Mouse (Mus musculus) monocyte, adult 5-6 weeks (primary cell): ENCODE measurements around the gene Nmb. TPM values are rescaled to one million over a fixed set of nuclear protein-coding genes. Genes with fewer than 3 reads are reported as not detected.
"Not testable (repeated sequence)": the region's sequence is repeated elsewhere in the genome, so short reads cannot be mapped to it uniquely, and the experiment has no call there.

Experiments
- ATAC-seq: fragments of 153-309, 156-312 bp; replicated peaks from 2 replicates; pipeline ENCODE4 v1.8.0; 2017; ENCODE audit warnings: mild to moderate bottlenecking; ENCODE audit not compliant: low TSS enrichment, insufficient number of reproducible peaks, severe bottlenecking, poor library complexity, low FRiP score
- total RNA-seq: library from RNA; stranded (forward); fragments of 200-1000, 200-491, 200-594 nt; gene quantifications from 3 replicates; pipeline ENCODE4 v1.2.3, GENCODE M21; 2017

The Nmb gene
- total RNA-seq, result 1.6 to 7.3 TPM (median 3.1 TPM) in 3 replicates

GRCm38 (mm10) chr7:80904921-80905515, at the start of gene Nmb:
Gene Nmb (minus strand): TSS chr7:80905076.
- ATAC-seq, result no peak

- ATAC-seq, result no peak
Observed at GRCm38 (mm10) chr7:80954251-80954650, 49.4 kb upstream of the Nmb start.

GRCm38 (mm10) chr7:80952140-80952539, 47.3 kb upstream of the Nmb start:
- no peak for ATAC-seq

GRCm38 (mm10) chr7:80951461-80951860, 46.6 kb upstream of the Nmb start:
- ATAC-seq, result no peak

GRCm38 (mm10) chr7:80947445-80948350, 42.8 kb upstream of the Nmb start, which contains the start of gene Sec11a:
Gene Sec11a (minus strand): TSS chr7:80947780.
- peak; percentile 98 for ATAC-seq

- no peak for ATAC-seq
Observed at GRCm38 (mm10) chr7:80939808-80940207, 34.9 kb upstream of the Nmb start.

GRCm38 (mm10) chr7:80937304-80937666, 32.4 kb upstream of the Nmb start:
- ATAC-seq, result not testable (repeated sequence)

GRCm38 (mm10) chr7:80936617-80937303, 31.9 kb upstream of the Nmb start:
- ATAC-seq, result not testable (repeated sequence)

GRCm38 (mm10) chr7:80935834-80936233, 31.0 kb upstream of the Nmb start:
- no peak for ATAC-seq

- no peak for ATAC-seq
Observed at GRCm38 (mm10) chr7:80932777-80933176, 27.9 kb upstream of the Nmb start.

GRCm38 (mm10) chr7:80931618-80932207, 26.8 kb upstream of the Nmb start:
- ATAC-seq, result no peak

- ATAC-seq, result no peak
Observed at GRCm38 (mm10) chr7:80923165-80923564, 18.3 kb upstream of the Nmb start.

- no peak for ATAC-seq
Observed at GRCm38 (mm10) chr7:80919647-80920008, 14.8 kb upstream of the Nmb start.

GRCm38 (mm10) chr7:80918982-80919646, 14.2 kb upstream of the Nmb start:
- ATAC-seq, result peak; percentile 90

- ATAC-seq, result no peak
Observed at GRCm38 (mm10) chr7:80917916-80918465, 13.1 kb upstream of the Nmb start.

- no peak for ATAC-seq
Observed at GRCm38 (mm10) chr7:80912496-80912895, 7.6 kb upstream of the Nmb start.

GRCm38 (mm10) chr7:80911053-80911452, 6.2 kb upstream of the Nmb start:
- ATAC-seq, result peak; percentile 31; the same call in 1 of the 2 replicates

- ATAC-seq, result no peak
Observed at GRCm38 (mm10) chr7:80903625-80904422, 1.1 kb downstream of the Nmb start.
